Mouse (Mus musculus) c-Kit-positive CD71-positive TER-119-negative erythroid progenitor cells, embryonic 14.5 days (primary cell): Measurements from ENCODE around the gene Btbd18.

Experiments
- DNase-seq: peaks from one replicate; pipeline ENCODE4 v3.0.0-alpha.2; 2013; ENCODE audit warnings: low read depth

The Btbd18 gene

GRCm38 (mm10) chr2:84704329-84704728, 45.5 kb downstream of the Btbd18 start:
- no peak for DNase-seq

- no peak for DNase-seq
These were observed 46.4 kb downstream of the Btbd18 start for GRCm38 (mm10) chr2:84705295-84705694.

GRCm38 (mm10) chr2:84707523-84707922, 48.6 kb downstream of the Btbd18 start:
- DNase-seq: no peak

GRCm38 (mm10) chr2:84711898-84712297, 53.0 kb downstream of the Btbd18 start:
- no peak for DNase-seq

GRCm38 (mm10) chr2:84714422-84714810, 55.5 kb downstream of the Btbd18 start:
- DNase-seq: no peak

GRCm38 (mm10) chr2:84714811-84715561, 56.1 kb downstream of the Btbd18 start, which contains the start of gene Zdhhc5:
Gene Zdhhc5 (minus strand): TSS chr2:84715180.
- DNase-seq: peak; percentile 96

GRCm38 (mm10) chr2:84715562-84716361, 56.9 kb downstream of the Btbd18 start:
- peak; percentile 90 for DNase-seq

- no peak for DNase-seq
These were observed 57.8 kb downstream of the Btbd18 start for GRCm38 (mm10) chr2:84716423-84717355.

- no peak for DNase-seq
These were observed 58.5 kb downstream of the Btbd18 start for GRCm38 (mm10) chr2:84717357-84717756.
